ENCODE assay signal across 35 mouse cellular contexts in the genomic region with DNA sequence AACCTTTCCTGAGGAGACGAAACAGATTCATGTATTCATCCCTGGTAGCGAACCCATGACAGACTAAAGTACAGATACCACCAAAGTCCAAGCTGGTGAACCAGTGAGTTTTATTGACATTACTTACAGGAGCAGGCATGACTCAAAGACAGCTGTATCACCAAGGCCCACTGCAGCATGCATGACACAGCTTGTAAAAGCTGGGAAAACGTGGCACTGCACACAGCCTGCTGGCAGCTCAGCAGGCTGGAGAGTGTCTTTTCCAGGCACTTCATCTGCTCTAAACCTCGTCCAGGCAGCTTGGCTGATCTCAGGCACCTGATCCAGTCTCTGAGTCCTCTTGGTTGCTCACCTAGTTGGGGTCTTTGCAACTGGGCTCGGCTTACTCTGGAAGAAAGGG. TPM values are rescaled to one million over a fixed set of nuclear protein-coding genes. Genes with fewer than 3 reads are reported as not detected.
"Had no signal": no experiment of that assay in that cellular context is flagged by ENCODE, and none has a peak within 500 bp of the region (broad histone marks: within the 10 kb centered on the region; RNA-seq: fewer than 3 reads in every experiment).

No protein-coding gene starts in this region.

- H3K9ac ChIP-seq: heart, embryonic 13.5 days; heart, embryonic 15.5 days; hindbrain, embryonic 12.5 days; hindbrain, embryonic 14.5 days; intestine, embryonic 15.5 days; kidney, embryonic 15.5 days; limb, embryonic 13.5 days; limb, embryonic 15.5 days; liver, embryonic 12.5 days; liver, embryonic 14.5 days had no signal

- ATAC-seq: hindbrain, embryonic 16.5 days; inflammation-experienced regulatory T-cells, adult 6 months; intestine, embryonic 15.5 days; intestine, postnatal 0 days; liver, embryonic 12.5 days had no signal

- H3K4me2 ChIP-seq: heart, embryonic 11.5 days; heart, embryonic 13.5 days; heart, embryonic 15.5 days; hindbrain, embryonic 12.5 days; hindbrain, embryonic 14.5 days; intestine, embryonic 15.5 days; kidney, embryonic 15.5 days; limb, embryonic 13.5 days; limb, embryonic 15.5 days; liver, embryonic 12.5 days had no signal

- H3K27ac ChIP-seq: heart, adult 2 months; heart, embryonic 13.5 days; heart, embryonic 15.5 days; hindbrain, embryonic 10.5 days; hindbrain, embryonic 12.5 days; hindbrain, embryonic 14.5 days; intestine, embryonic 15.5 days; kidney, embryonic 15.5 days; kidney, postnatal 0 days; limb, embryonic 13.5 days; limb, embryonic 15.5 days; liver, embryonic 12.5 days; liver, embryonic 14.5 days had no signal

- H3K4me3 ChIP-seq: heart, adult 2 months; heart, embryonic 13.5 days; heart, embryonic 15.5 days; hindbrain, embryonic 10.5 days; hindbrain, embryonic 12.5 days; intestine, embryonic 15.5 days; kidney, embryonic 15.5 days; limb, embryonic 13.5 days; limb, embryonic 15.5 days; liver, embryonic 12.5 days had no signal

- H3K9me3 ChIP-seq: heart, embryonic 13.5 days; heart, embryonic 15.5 days; hindbrain, embryonic 10.5 days; hindbrain, embryonic 12.5 days; intestine, embryonic 15.5 days; kidney, embryonic 15.5 days; limb, embryonic 13.5 days; limb, embryonic 15.5 days; liver, embryonic 12.5 days had no signal

- DNase-seq: gastrocnemius, postnatal 14 days; gastrocnemius, postnatal 36 days; heart, adult 11 months; heart, adult 2 months; heart, postnatal 14 days; heart, postnatal 4 days; kidney, adult 2 months; kidney, adult 9 months; kidney, postnatal 14 days; kidney, postnatal 36 days; layer of hippocampus, postnatal 36 days; left cerebral cortex, postnatal 4 days had no signal

- H3K36me3 ChIP-seq: heart, embryonic 13.5 days; heart, embryonic 15.5 days; hindbrain, embryonic 10.5 days; hindbrain, embryonic 12.5 days; intestine, embryonic 15.5 days; kidney, embryonic 15.5 days; limb, embryonic 13.5 days; limb, embryonic 15.5 days; liver, embryonic 12.5 days had no signal

RNA-seq across cellular contexts. Expression of a gene that starts 4.8 kb away (rescaled TPM):
- total RNA-seq: gastrocnemius, adult 18-20 months; gastrocnemius, adult 8-10 months; gastrocnemius, postnatal 14 days; gastrocnemius, postnatal 36 days; heart, adult 2 months; heart, postnatal 14 days; heart, postnatal 4 days; liver, adult 2 months had no signal
- polyA plus RNA-seq: gonadal fat pad, adult 2 months; heart, adult 2 months; heart, embryonic 11.5 days; heart, embryonic 13.5 days; heart, embryonic 15.5 days; heart, postnatal 0 days; hindbrain, embryonic 10.5 days; hindbrain, embryonic 12.5 days; hindbrain, embryonic 16.5 days; inflammation-experienced regulatory T-cells, adult 6 months; intestine, embryonic 15.5 days; intestine, postnatal 0 days; kidney, adult 2 months; kidney, embryonic 15.5 days; kidney, postnatal 0 days; large intestine, adult 2 months; limb, embryonic 11.5 days; limb, embryonic 13.5 days; limb, embryonic 15.5 days; liver, adult 2 months; liver, embryonic 12.5 days; liver, embryonic 14.5 days had no signal

RNA-seq across cellular contexts. Expression of a gene that starts 5.8 kb away (rescaled TPM):
- total RNA-seq: gastrocnemius, adult 18-20 months; gastrocnemius, adult 8-10 months; heart, postnatal 14 days; heart, postnatal 4 days; liver, adult 2 months had no signal
- polyA plus RNA-seq: heart, embryonic 11.5 days; heart, postnatal 0 days; liver, adult 2 months; liver, embryonic 14.5 days had no signal
